ENCODE assay signal across 8 mouse cellular contexts in genomic region chr8:80878801-80879425, GRCm38 (mm10). TPM values are rescaled to one million over a fixed set of nuclear protein-coding genes. Genes with fewer than 3 reads are reported as not detected.
DNase-seq lines count a peak whose midpoint lies in the region; ATAC-seq and TF ChIP-seq lines count a peak whose summit lies in the region.

No protein-coding gene starts in this region.

- no peaks in the 10 kb centered on the region for H3K9me3 ChIP-seq in forebrain, embryonic 10.5 days
- no peaks in the 10 kb centered on the region for H3K9me3 ChIP-seq in heart, postnatal 0 days (replicated peaks; ENCODE audit: control insufficient read depth, low read length)
- no peaks in the 10 kb centered on the region for H3K9me3 ChIP-seq in lung, embryonic 15.5 days

- WGBS in forebrain, embryonic 10.5 days = under 1% methylated on average over 26 of the region's 26 CpGs
- under 1% methylated on average over 26 of the region's 26 CpGs for WGBS in heart, postnatal 0 days
- under 1% methylated on average over 26 of the region's 26 CpGs for WGBS in lung, embryonic 15.5 days

- H3K4me2 ChIP-seq in heart, postnatal 0 days (ENCODE audit: low read depth, low read length) = peak overlapping the region; percentile 66
- H3K4me2 ChIP-seq in lung, embryonic 15.5 days = peak overlapping the region; percentile 76

- H3K36me3 ChIP-seq in forebrain, embryonic 10.5 days (replicated peaks) = no peaks in the 10 kb centered on the region
- H3K36me3 ChIP-seq in heart, postnatal 0 days (replicated peaks; ENCODE audit: control insufficient read depth, insufficient read depth, low read length) = no peaks in the 10 kb centered on the region
- no peaks in the 10 kb centered on the region for H3K36me3 ChIP-seq in lung, embryonic 15.5 days

- peaks cover 49% of the 10 kb centered on the region for H3K4me1 ChIP-seq in forebrain, embryonic 10.5 days
- peaks cover 15% of the 10 kb centered on the region for H3K4me1 ChIP-seq in heart, postnatal 0 days (ENCODE audit: control insufficient read depth, insufficient read depth)
- H3K4me1 ChIP-seq in lung, embryonic 15.5 days = peaks cover 32% of the 10 kb centered on the region

- H3K9ac ChIP-seq in heart, postnatal 0 days (replicated peaks; ENCODE audit: low read depth, low read length) = peak overlapping the region; percentile 92
- peak overlapping the region; percentile 95 for H3K9ac ChIP-seq in lung, embryonic 15.5 days

- peaks cover 11% of the 10 kb centered on the region for H3K27me3 ChIP-seq in forebrain, embryonic 10.5 days (ENCODE audit: poor library complexity, severe bottlenecking)
- H3K27me3 ChIP-seq in heart, postnatal 0 days (ENCODE audit: control insufficient read depth, insufficient read depth, low read length) = no peaks in the 10 kb centered on the region
- no peaks in the 10 kb centered on the region for H3K27me3 ChIP-seq in lung, embryonic 15.5 days

- peak; percentile 50 to 65 for DNase-seq in urinary bladder, adult 18-20 months (ENCODE audit: low spot score in 2 of 2)
- DNase-seq in urinary bladder, postnatal 10 days (ENCODE audit: low spot score) = no peak
- peak; percentile 40 for DNase-seq in forebrain, embryonic 10.5 days (ENCODE audit: extremely low spot score, low spot score)
- peak; percentile 85 for DNase-seq in heart, postnatal 0 days (ENCODE audit: low spot score)
- DNase-seq in kidney, postnatal 25 days = peak; percentile 81 to 87
- DNase-seq in ovary, adult 18-20 months (ENCODE audit: low spot score) = peak; percentile 53
- DNase-seq in T-cell, adult 2 months (ENCODE audit: low spot score) = no peak

- TF ChIP-seq CTCF in heart, postnatal 0 days (IDR thresholded peaks at IDR 0.05; ENCODE audit: low read depth) = peak; percentile 50

- H3K4me3 ChIP-seq in forebrain, embryonic 10.5 days = peak overlapping the region; percentile 82
- peak overlapping the region; percentile 97 for H3K4me3 ChIP-seq in heart, postnatal 0 days (ENCODE audit: low read depth, low read length)
- peak overlapping the region; percentile 92 for H3K4me3 ChIP-seq in lung, embryonic 15.5 days

- no peak for TF ChIP-seq EP300 in heart, postnatal 0 days (IDR thresholded peaks at IDR 0.05; ENCODE audit: low read depth)

- no peak for ATAC-seq in heart, postnatal 0 days (ENCODE audit: insufficient read depth, low read depth)
- no peak for ATAC-seq in lung, embryonic 15.5 days (ENCODE audit: borderline replicate concordance, extremely low read depth, low FRiP score, low TSS enrichment)

- H3K27ac ChIP-seq in forebrain, embryonic 10.5 days = peak overlapping the region; percentile 92
- peak overlapping the region; percentile 98 for H3K27ac ChIP-seq in heart, postnatal 0 days (ENCODE audit: low read depth)
- peak overlapping the region; percentile 100 for H3K27ac ChIP-seq in lung, embryonic 15.5 days

RNA-seq across cellular contexts. Expression of gene Gab1, which starts 1.4 kb away (rescaled TPM):
- 10.1 and 11.4 TPM in 2 replicates for polyA plus RNA-seq in forebrain, embryonic 10.5 days (2016; fragmentation: Nextera tagmentation; extraction: Ambion mirVana)
- total RNA-seq in heart, postnatal 0 days (2014; rRNA removed; ENCODE audit: low replicate concordance) = 54.0 and 54.9 TPM in 2 replicates
- 18.8 and 19.1 TPM in 2 replicates for polyA plus RNA-seq in heart, postnatal 0 days (2015; fragmentation: Nextera tagmentation; extraction: Ambion mirVana)
- 20.2 and 22.2 TPM in 2 replicates for polyA plus RNA-seq in lung, embryonic 15.5 days (2015; fragmentation: Nextera tagmentation; extraction: Ambion mirVana)

Comparison
In these comparisons a context has a peak if more than half of its experiments do, and no peak if none do; other contexts are left out.
1. DNase-seq: peak in urinary bladder, adult 18-20 months (2 of 2), forebrain, embryonic 10.5 days (single experiment), heart, postnatal 0 days (single experiment), kidney, postnatal 25 days (2 of 2) and ovary, adult 18-20 months (single experiment); none in urinary bladder, postnatal 10 days (single experiment) and T-cell, adult 2 months (single experiment).
2. Peak in every context shown above with its lines, with median percentiles within 50 percentile points of each other: H3K27ac ChIP-seq and H3K4me3 ChIP-seq.